Mouse (Mus musculus) stomach, adult 2 months (tissue): ENCODE data around the gene Prpf39. TPM values are rescaled to one million over a fixed set of nuclear protein-coding genes. Genes with fewer than 3 reads are reported as not detected.

ENCODE experiments used
- polyA plus RNA-seq: library from polyadenylated mRNA; depleted of rRNA; stranded (reverse); fragments of >200 nt; gene quantifications from 2 replicates; pipeline ENCODE4 v1.2.3, GENCODE M21; 2012; rRNA removed

Prpf39 gene
- 0.34 and 1.0 TPM in 2 replicates for polyA plus RNA-seq

DNA sequence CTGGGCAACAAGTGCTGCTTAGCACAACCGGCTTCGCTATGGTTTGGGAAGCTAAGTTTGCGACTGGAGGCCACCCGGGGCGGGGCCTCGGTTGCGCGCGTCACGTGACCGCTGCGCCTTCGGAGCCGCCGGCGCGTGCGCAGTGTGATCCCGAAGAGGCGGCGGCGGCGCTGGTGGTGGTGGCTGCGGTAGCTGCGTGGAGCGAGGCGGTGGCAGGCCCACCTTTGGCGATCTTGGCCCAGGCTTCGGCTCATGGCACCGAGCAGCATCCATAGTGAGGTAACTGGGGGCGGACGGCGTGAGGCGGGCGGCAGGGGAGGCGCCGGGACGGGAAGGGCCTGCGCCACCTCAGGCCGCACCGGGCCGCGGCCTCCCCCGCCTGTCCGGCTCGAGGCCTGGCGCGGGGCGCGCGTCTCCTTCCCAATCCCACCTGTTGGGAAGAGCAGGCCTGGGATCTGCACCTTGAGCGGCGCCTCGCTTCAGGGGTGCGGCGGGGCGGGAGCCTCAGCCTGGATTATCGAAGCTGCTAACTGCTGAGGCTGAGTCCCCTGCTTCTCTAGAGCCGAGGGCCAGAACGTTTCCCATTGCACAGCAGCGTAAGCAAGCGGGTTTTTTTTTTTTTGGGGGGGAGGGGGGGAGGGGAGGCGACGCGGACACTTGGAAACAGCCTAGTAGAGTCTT lies at the start of gene Prpf39:
Prpf39 (plus strand) TSS at position 144 of the 681 bp plus-strand sequence.

DNA sequence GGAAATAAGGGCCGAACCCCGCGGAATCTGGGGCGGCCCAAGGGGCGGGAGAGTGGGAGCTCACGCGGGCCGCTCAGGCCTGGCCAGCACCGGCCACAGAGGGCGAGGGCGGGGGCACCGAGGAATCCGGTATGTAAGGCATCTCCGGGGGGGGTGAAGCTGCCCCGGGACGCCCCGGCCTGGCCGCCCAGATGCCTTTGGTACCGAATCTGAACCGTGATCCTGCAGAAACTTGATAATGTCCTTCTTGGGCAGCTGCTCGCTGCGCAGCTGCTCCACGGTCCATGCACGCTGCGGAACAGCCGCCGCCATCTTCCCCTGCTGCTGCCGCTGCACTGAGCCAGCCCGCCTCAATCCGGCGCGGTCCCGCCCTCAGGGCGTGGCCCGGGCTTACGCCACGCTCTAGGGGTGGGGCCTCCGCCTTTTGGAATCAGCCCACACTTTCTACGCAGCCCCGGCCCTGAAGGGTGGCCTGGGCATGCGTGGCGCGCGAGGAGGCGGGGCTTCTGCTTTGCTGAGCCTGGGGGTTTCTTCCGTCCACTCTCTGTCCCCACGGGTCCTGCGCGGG lies 37.6 kb downstream of the Prpf39 start, which contains the start of gene Fkbp3:
Fkbp3 (minus strand) TSS at position 397 of the 568 bp plus-strand sequence.

DNA sequence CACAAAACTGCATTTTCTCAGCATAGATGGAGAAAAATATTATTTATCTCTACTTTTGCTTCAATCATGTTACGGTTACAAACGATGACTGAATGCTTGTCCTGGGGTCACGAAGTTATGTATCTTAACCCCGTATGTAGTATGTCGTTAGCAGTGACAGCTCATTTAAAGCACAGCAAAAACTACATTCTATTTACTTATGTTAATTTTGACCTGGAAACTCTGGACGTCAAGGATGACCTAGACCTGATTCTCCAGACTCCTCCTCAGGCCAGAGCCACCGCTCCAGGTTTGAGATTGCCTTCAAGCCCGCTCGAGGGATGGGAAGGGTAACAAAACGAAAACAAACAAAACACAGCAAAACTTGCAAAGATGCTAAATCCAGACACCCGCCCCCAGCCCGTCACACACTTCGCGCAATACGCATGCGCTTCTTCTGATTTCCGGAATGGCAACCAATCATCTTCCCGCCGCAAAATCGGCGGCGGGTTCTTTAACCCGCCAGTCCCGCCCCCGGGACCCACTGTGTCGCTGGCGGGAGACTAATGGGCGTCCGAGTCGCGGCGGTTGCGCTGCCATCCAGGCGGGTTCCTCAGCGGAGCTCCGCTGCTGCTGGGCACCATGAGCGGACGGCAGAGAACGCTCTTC lies 39.1 kb downstream of the Prpf39 start, which contains the start of gene Fancm:
Fancm (plus strand) TSS at position 519 of the 648 bp plus-strand sequence.

Other genes with a start within 250 kb of the Prpf39 start
- gene Gm527, start 118.4 kb upstream of the Prpf39 start, polyA plus RNA-seq, result 0.08 TPM in 1 of 2 replicates, not detected in the other
- gene Klhl28, start 70.8 kb upstream of the Prpf39 start, polyA plus RNA-seq, result 0.12 and 0.70 TPM in 2 replicates
- 0.53 and 0.89 TPM in 2 replicates for gene Togaram1, start 70.5 kb upstream of the Prpf39 start, polyA plus RNA-seq
- gene Fkbp3, start 37.7 kb downstream of the Prpf39 start, polyA plus RNA-seq, result 1.9 and 2.7 TPM in 2 replicates
- 0.21 and 0.27 TPM in 2 replicates for gene Fancm, start 39.3 kb downstream of the Prpf39 start, polyA plus RNA-seq
- 0.02 TPM in 1 of 2 replicates, not detected in the other for gene Mis18bp1, start 136.3 kb downstream of the Prpf39 start, polyA plus RNA-seq
- gene Wdr20rt, start 189.2 kb downstream of the Prpf39 start, polyA plus RNA-seq, result not detected in 2 replicates